Mouse (Mus musculus): ENCODE results near the gene Tnip3.

Gene Tnip3

GRCm38 (mm10) chr6:65585333-65586053 lies 60.4 kb downstream of the Tnip3 start:
- DNase-seq: no peak

DNA sequence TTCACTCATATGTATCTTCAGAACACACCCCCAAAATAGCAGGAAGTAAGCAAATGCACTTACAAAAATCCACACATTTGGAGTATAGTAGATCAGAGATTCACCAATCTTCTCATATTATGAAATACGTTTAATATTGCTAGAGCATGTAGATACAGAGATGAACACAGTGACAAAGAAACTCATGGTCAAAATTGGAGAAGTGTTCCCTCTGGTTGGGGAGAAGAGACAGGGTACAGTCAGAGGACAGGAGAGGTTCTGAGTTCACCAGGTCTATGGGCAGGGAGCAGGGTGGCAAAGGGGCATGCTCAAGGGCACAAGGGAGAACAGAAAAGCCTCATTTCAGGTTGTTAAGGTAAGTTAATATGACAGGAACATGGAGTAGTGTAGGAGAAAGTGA lies 63.7 kb downstream of the Tnip3 start:
- DNase-seq: no peak

- DNase-seq: no peak
These were observed 64.9 kb downstream of the Tnip3 start for GRCm38 (mm10) chr6:65590018-65590417.

- no peak for DNase-seq
These were observed 69.1 kb downstream of the Tnip3 start for GRCm38 (mm10) chr6:65594171-65594570.

GRCm38 (mm10) chr6:65595371-65595770 lies 70.3 kb downstream of the Tnip3 start:
- DNase-seq: no peak

GRCm38 (mm10) chr6:65597056-65597818 lies 72.1 kb downstream of the Tnip3 start:
- DNase-seq: no peak

- no peak for DNase-seq
These were observed 73.4 kb downstream of the Tnip3 start for GRCm38 (mm10) chr6:65598522-65598921.

GRCm38 (mm10) chr6:65599865-65600739 lies 75.0 kb downstream of the Tnip3 start:
- DNase-seq: no peak

GRCm38 (mm10) chr6:65600887-65601286 lies 75.8 kb downstream of the Tnip3 start:
- no peak for DNase-seq

DNA sequence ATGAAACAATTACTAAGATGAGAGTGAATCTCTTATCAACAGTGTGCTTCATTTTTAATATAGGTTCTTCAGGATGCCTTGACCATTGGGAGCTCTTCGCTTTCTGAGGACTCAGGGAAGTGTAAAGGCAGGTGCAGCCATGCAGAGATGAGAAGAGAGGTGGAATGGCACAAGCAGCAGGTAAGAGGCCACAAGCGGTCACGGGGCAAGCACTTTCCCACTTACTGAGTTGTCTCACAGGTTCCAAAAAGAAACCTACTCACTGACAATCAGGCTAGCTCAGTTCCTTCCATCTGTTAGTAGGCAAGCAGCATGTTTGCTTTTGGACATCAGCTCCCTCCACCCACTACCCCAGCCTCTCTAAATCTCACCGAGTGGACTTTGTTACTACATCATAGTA lies 80.7 kb downstream of the Tnip3 start:
- no peak for DNase-seq

GRCm38 (mm10) chr6:65606946-65607345 lies 81.8 kb downstream of the Tnip3 start:
- no peak for DNase-seq

DNA sequence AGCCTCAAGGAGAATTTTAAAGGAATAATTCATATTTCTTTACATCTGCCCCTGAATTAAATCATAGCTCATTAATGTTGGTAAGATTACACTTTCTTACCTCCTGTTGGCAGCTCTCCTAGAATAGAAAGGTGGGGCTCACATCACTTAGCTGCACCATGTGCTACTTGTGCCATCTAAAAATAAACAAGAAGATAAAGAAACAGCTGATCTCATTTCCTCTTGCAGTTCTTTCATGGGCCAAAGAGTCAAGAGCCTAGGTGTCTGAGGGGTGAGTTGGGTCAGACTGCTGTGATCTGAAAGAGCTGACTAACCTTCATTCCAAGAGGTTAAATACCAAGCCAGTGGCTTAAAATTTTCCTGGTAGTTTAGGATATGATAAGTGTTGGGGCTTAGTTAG lies 86.7 kb downstream of the Tnip3 start:
- DNase-seq: no peak

- no peak for DNase-seq
These were observed 88.9 kb downstream of the Tnip3 start for GRCm38 (mm10) chr6:65613924-65614585.

DNA sequence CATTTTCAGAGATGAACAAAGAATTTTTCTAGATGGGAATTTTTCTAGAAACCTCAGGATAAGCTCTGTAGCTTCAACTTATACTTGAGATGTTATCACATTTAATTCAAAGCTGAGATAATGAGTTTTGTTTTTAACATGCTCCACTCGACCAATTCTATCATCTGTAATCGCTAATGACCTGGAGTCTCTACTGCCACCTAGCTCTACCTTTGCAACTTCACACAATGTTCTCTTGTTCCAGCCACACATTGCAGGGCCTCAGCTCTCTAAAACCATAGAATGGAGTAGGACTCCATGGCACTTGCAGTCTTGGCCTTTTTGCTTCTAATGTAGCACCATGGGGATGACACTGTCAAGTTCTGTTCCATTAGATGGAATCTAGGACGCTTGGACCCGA lies 90.5 kb downstream of the Tnip3 start:
- DNase-seq: no peak

DNA sequence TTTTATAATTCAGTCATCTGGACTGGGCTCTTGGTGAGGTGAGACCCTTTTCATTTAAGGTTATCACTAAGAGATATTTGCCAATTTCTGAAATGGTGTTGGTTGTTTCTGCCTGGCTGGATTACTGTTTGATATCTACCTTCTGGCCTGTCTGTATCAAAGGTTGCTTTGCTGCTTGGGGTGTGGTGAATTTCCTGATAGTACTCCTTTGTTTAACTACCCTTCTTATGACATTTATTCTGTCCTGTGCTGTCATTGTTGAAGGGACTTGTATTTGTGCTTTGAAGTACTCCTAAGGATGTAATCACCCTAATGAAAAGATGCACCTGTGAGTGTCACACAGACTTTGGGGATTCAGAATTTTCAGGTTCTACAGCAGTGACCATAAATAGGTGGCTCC lies 96.1 kb downstream of the Tnip3 start:
- no peak for DNase-seq

DNA sequence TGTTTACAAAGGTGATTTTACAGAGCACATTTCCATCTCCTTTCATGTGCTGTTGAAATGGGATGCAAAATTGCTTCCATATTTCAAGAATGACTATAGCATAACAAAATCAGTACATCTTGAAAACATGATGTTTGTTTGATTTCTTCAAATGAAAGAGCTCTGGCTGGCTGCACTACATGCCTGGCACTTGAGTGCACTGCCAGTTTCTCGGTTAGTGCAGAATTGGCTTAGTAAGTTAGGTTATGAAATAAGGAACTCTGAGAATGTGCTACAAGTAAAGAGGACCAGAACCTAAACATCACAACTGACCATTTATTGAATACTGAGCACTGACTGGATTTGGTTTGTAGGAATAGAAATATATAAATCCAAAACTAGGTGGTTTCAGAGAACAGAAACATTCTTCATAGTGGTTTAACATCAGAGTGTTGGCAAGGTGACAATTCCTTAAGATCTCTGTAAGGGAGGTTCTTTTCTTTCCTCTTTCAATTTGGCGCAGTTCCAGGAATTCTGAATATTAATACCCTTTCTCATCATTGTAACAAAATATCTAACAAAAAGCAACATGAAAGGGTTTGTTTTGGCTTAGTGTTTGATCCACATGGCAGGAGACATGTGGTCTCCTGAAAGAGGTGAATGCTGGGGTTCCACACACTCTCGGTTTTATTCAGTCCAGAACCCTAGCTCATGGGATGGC lies 98.1 kb downstream of the Tnip3 start:
- DNase-seq: no peak

- no peak for DNase-seq
These were observed 105.5 kb downstream of the Tnip3 start for GRCm38 (mm10) chr6:65630578-65630977.

GRCm38 (mm10) chr6:65632184-65632583 lies 107.1 kb downstream of the Tnip3 start:
- DNase-seq: no peak

GRCm38 (mm10) chr6:65642431-65642830 lies 117.3 kb downstream of the Tnip3 start:
- no peak for DNase-seq

GRCm38 (mm10) chr6:65644110-65644509 lies 119.0 kb downstream of the Tnip3 start:
- no peak for DNase-seq

- no peak for DNase-seq
These were observed 121.3 kb downstream of the Tnip3 start for GRCm38 (mm10) chr6:65646408-65646807.

DNA sequence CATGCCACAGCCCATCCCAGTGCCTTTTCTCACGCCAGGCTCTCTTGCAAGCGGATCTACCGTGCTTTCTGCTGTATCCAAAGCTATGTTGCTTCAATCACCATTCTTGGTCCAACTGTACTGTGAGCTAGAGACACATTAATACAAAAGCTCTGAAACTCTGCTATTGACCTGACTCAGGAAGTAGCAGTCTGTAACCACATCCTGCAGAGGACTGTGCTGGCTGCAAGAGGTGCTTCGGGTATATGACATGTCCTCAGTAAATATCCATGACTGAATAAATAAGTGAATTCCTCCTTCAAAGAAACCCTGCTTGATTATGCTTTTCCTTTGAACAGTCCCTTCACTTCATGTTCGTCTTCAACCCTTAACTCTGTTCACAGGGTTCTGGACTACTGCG lies 122.6 kb downstream of the Tnip3 start:
- no peak for DNase-seq
